Mouse (Mus musculus) ES-E14 (cell line): ENCODE data around the gene Dctpp1. TPM values are rescaled to one million over a fixed set of nuclear protein-coding genes. Genes with fewer than 3 reads are reported as not detected.

ENCODE experiments used
- DNase-seq: peaks from one replicate; pipeline ENCODE4 v3.0.0-alpha.2; 2013; ENCODE audit warnings: low read depth, low spot score
- H3K27ac ChIP-seq: 2 replicates; pipeline ENCODE4 v1.5.1; 2012; ENCODE audit warnings: low read depth, mild to moderate bottlenecking, low read length, moderate library complexity, mixed read lengths; ENCODE audit not compliant: poor library complexity, insufficient read depth, severe bottlenecking
- H3K36me3 ChIP-seq: 2 replicates; pipeline ENCODE4 v1.6.1; 2012; ENCODE audit warnings: mild to moderate bottlenecking, low read length, moderate library complexity, mixed read lengths; ENCODE audit not compliant: control insufficient read depth, poor library complexity, insufficient read depth, severe bottlenecking
- H3K4me1 ChIP-seq, 2 experiments: fragments of 150-350 bp in 1 of 2; sonication (generic) in 1 of 2; 2 replicates each; pipeline ENCODE4 v1.6.1; 2012; ENCODE audit warnings: low read length in 2 of 2, mild to moderate bottlenecking in 1 of 2, mixed read lengths in 1 of 2; ENCODE audit not compliant: control insufficient read depth in 2 of 2, insufficient read depth in 2 of 2, poor library complexity in 1 of 2
- H3K4me3 ChIP-seq, 2 experiments: fragments of 150-350 bp in 1 of 2; sonication (generic) in 1 of 2; 2 replicates each; pipeline ENCODE4 v1.5.1; 2012; ENCODE audit warnings: low read length in 2 of 2, low read depth in 1 of 2, mild to moderate bottlenecking in 1 of 2, mixed read lengths in 1 of 2; ENCODE audit not compliant: insufficient read depth in 1 of 2, poor library complexity in 1 of 2, severe bottlenecking in 1 of 2
- H3K9ac ChIP-seq: 2 replicates; pipeline ENCODE4 v1.6.1; 2012; ENCODE audit warnings: low read depth, mild to moderate bottlenecking, low read length, mixed read lengths; ENCODE audit not compliant: poor library complexity, insufficient read depth, severe bottlenecking
- H3K9me3 ChIP-seq: fragments of 150-350 bp; sonication (generic); 2 replicates; pipeline ENCODE4 v1.6.1; 2012; ENCODE audit warnings: low read depth, mild to moderate bottlenecking, low read length; ENCODE audit not compliant: control insufficient read depth, insufficient read depth
- CHD2 ChIP-seq: IDR thresholded peaks from 2 replicates; pipeline ENCODE4 v1.6.1; 2014; ENCODE audit warnings: mild to moderate bottlenecking, low read depth, low read length, inconsistent platforms
- HCFC1 ChIP-seq: IDR thresholded peaks from 2 replicates; pipeline ENCODE4 v1.6.1; 2012; ENCODE audit warnings: low read length, inconsistent platforms, borderline replicate concordance; ENCODE audit not compliant: insufficient read depth
- MAFK ChIP-seq: IDR thresholded peaks from 2 replicates; pipeline ENCODE4 v1.6.1; 2014; ENCODE audit warnings: mild to moderate bottlenecking, low read depth, low read length, inconsistent platforms; ENCODE audit not compliant: insufficient read depth
- ZC3H11A ChIP-seq: IDR thresholded peaks from 2 replicates; pipeline ENCODE4 v1.6.1; 2012; ENCODE audit warnings: low read depth, mild to moderate bottlenecking, inconsistent platforms, low read length, borderline replicate concordance
- ZNF384 ChIP-seq: IDR thresholded peaks from 2 replicates; pipeline ENCODE4 v1.6.1; 2012; ENCODE audit warnings: low read depth, low read length, inconsistent platforms
- in situ Hi-C, 2 experiments: fragments of 600-800 bp; cut with MboI; formaldehyde crosslinking; loops; one replicate each; pipeline ENCODE4 v1.15.1; 2025; ENCODE audit warnings: low sequenced_read_pairs in 2 of 2, inconsistent platforms in 1 of 2; ENCODE audit not compliant: unreplicated experiment in 2 of 2
- total RNA-seq: library from RNA; depleted of rRNA; stranded (reverse); fragments of 300-350 nt; gene quantifications from 2 replicates; pipeline ENCODE4 v1.2.3, GENCODE M21; 2012

The Dctpp1 gene
- total RNA-seq, 1 experiment: 391 TPM

GRCm38 (mm10) chr7:127223515-127224478, 36.7 kb downstream of the Dctpp1 start:
- Histone ChIP-seq H3K27ac (peak overlapping the region; percentile 86), H3K4me1 (peaks cover 7 to 16% of the 10 kb centered on the region in 2 experiments; a peak in 3 of 4 replicates), H3K36me3 (peaks cover 2% of the 10 kb centered on the region; the same call in 1 of the 2 replicates), H3K4me3 (no peak overlapping the region; a peak in 2 of 4 replicates), H3K9ac (peak overlapping the region; percentile 57), H3K9me3 (no peaks in the 10 kb centered on the region)
- in situ Hi-C loops: no loop called here
- no peak for TF ChIP-seq ZC3H11A
- TF ChIP-seq CHD2: no peak
- 0 out of 2 replicates have a peak, but pooled peaks have one; percentile 8 for TF ChIP-seq ZNF384
- TF ChIP-seq MAFK: peak; percentile 87
- no peak for TF ChIP-seq HCFC1
- DNase-seq: no peak

GRCm38 (mm10) chr7:127223106-127223505, 37.4 kb downstream of the Dctpp1 start:
- Histone ChIP-seq H3K4me1 (peaks cover 10 to 20% of the 10 kb centered on the region in 2 experiments; a peak in 3 of 4 replicates), H3K27ac (peak overlapping the region; percentile 86), H3K4me3 (no peak overlapping the region; a peak in 1 of 4 replicates), H3K9ac (no peak overlapping the region), H3K36me3 (peaks cover 2% of the 10 kb centered on the region; the same call in 1 of the 2 replicates), H3K9me3 (no peaks in the 10 kb centered on the region)
- no peak for DNase-seq
- in situ Hi-C loops: no loop called here
- TF ChIP-seq HCFC1 (no peak), ZNF384 (no peak), MAFK (no peak), CHD2 (no peak), ZC3H11A (no peak)

GRCm38 (mm10) chr7:127220440-127220839, 40.1 kb downstream of the Dctpp1 start:
- Histone ChIP-seq H3K4me1 (peaks cover 14 to 21% of the 10 kb centered on the region in 2 experiments), H3K4me3 (no peak overlapping the region), H3K9ac (no peak overlapping the region), H3K27ac (no peak overlapping the region), H3K9me3 (no peaks in the 10 kb centered on the region), H3K36me3 (peaks cover 5% of the 10 kb centered on the region; the same call in 1 of the 2 replicates)
- no peak for DNase-seq
- TF ChIP-seq ZC3H11A (no peak), MAFK (no peak), ZNF384 (no peak)
- in situ Hi-C loops: no loop called here

GRCm38 (mm10) chr7:127218670-127219069, 41.8 kb downstream of the Dctpp1 start:
- no peak for TF ChIP-seq HCFC1
- TF ChIP-seq ZNF384: no peak
- TF ChIP-seq ZC3H11A: no peak
- no peak for TF ChIP-seq CHD2
- no peak for TF ChIP-seq MAFK
- in situ Hi-C loops: no loop called here
- H3K4me3 ChIP-seq: peak overlapping the region in 1 of 2 experiments; percentile 55; a peak in 2 of 4 replicates
- no peaks in the 10 kb centered on the region for H3K9me3 ChIP-seq
- H3K4me1 ChIP-seq: peaks cover 20 to 21% of the 10 kb centered on the region in 2 experiments
- H3K27ac ChIP-seq: peak overlapping the region; percentile 30; the same call in 1 of the 2 replicates
- H3K9ac ChIP-seq: peak overlapping the region; percentile 67; the same call in 1 of the 2 replicates
- DNase-seq: no peak
- peaks cover 18% of the 10 kb centered on the region for H3K36me3 ChIP-seq
